Mouse (Mus musculus) adrenal gland, postnatal 14 days (tissue): ENCODE data around the gene Stap2. TPM values are rescaled to one million over a fixed set of nuclear protein-coding genes. Genes with fewer than 3 reads are reported as not detected.
A peak's percentile ranks its signal among the peaks of the same experiment; 100 is the strongest.

Experiments used
- DNase-seq: peaks from one replicate; pipeline ENCODE4 v3.0.0; 2021; ENCODE audit warnings: mixed read lengths
- total RNA-seq: library from RNA; stranded (reverse); gene quantifications from 2 replicates; pipeline ENCODE4 v1.2.3, GENCODE M21; 2021

Gene Stap2
- total RNA-seq, 1 experiment from 2014 or later, result 14.5 TPM

GRCm38 (mm10) chr17:56007444-56008355, 2.3 kb upstream of the Stap2 start:
- DNase-seq, result peak; percentile 9

GRCm38 (mm10) chr17:56006956-56007355, 1.6 kb upstream of the Stap2 start:
- DNase-seq, result no peak

- DNase-seq, result no peak
These were observed 2.4 kb downstream of the Stap2 start for GRCm38 (mm10) chr17:56003000-56003399.

GRCm38 (mm10) chr17:55999794-56000499, 5.4 kb downstream of the Stap2 start:
- no peak for DNase-seq

GRCm38 (mm10) chr17:55996007-55996406, 9.4 kb downstream of the Stap2 start:
- DNase-seq, result peak; percentile 86

GRCm38 (mm10) chr17:55990278-55990898, 15.0 kb downstream of the Stap2 start:
- DNase-seq, result no peak

- DNase-seq, result peak; percentile 66
These were observed 19.1 kb downstream of the Stap2 start, which contains the start of gene Fsd1 for GRCm38 (mm10) chr17:55986030-55986961. Fsd1 (plus strand) TSS chr17:55986509.

- no peak for DNase-seq
These were observed 28.1 kb downstream of the Stap2 start for GRCm38 (mm10) chr17:55977301-55977700.

GRCm38 (mm10) chr17:55976255-55976862, 29.0 kb downstream of the Stap2 start:
- DNase-seq, result peak; percentile 91

GRCm38 (mm10) chr17:55971453-55971852, 33.9 kb downstream of the Stap2 start:
- DNase-seq, result no peak

- DNase-seq, result peak; percentile 61
These were observed 35.2 kb downstream of the Stap2 start, which contains the start of gene Shd for GRCm38 (mm10) chr17:55969966-55970891. Shd (plus strand) TSS chr17:55970467.

GRCm38 (mm10) chr17:55969560-55969959, 35.8 kb downstream of the Stap2 start:
- no peak for DNase-seq

- DNase-seq, result no peak
These were observed 37.2 kb downstream of the Stap2 start for GRCm38 (mm10) chr17:55968210-55968609.

- DNase-seq, result no peak
These were observed 38.2 kb downstream of the Stap2 start for GRCm38 (mm10) chr17:55967186-55967585.

- no peak for DNase-seq
These were observed 40.4 kb downstream of the Stap2 start for GRCm38 (mm10) chr17:55964996-55965395.

GRCm38 (mm10) chr17:55964496-55964895, 40.9 kb downstream of the Stap2 start:
- DNase-seq, result no peak

GRCm38 (mm10) chr17:55963171-55963570, 42.2 kb downstream of the Stap2 start:
- no peak for DNase-seq

- DNase-seq, result no peak
These were observed 43.8 kb downstream of the Stap2 start for GRCm38 (mm10) chr17:55961631-55962030.

- no peak for DNase-seq
These were observed 44.6 kb downstream of the Stap2 start for GRCm38 (mm10) chr17:55960791-55961190.
